Mouse (Mus musculus) liver, embryonic 12.5 days (tissue): ENCODE measurements around the gene Cib1. TPM values are rescaled to one million over a fixed set of nuclear protein-coding genes. Genes with fewer than 3 reads are reported as not detected.
A peak's percentile ranks its signal among the peaks of the same experiment; 100 is the strongest.

ENCODE experiments used
- ATAC-seq: fragments of 200-750 bp; cut with Nextera tagmentation; 2 replicates; pipeline ENCODE4 v1.8.0; 2017; ENCODE audit warnings: moderate number of reproducible peaks, mild to moderate bottlenecking, moderate library complexity
- H3K27ac ChIP-seq: fragments of 300-500 bp; sonication (generic); 2 replicates; pipeline ENCODE4 v1.5.1; 2016; ENCODE audit warnings: mild to moderate bottlenecking
- H3K27me3 ChIP-seq: fragments of 300-500 bp; sonication (generic); replicated peaks from 2 replicates; pipeline ENCODE4 v1.6.1; 2016; ENCODE audit warnings: mild to moderate bottlenecking, moderate library complexity
- H3K36me3 ChIP-seq: fragments of 300-500 bp; sonication (generic); 2 replicates; pipeline ENCODE4 v1.6.1; 2016; ENCODE audit warnings: mild to moderate bottlenecking, moderate library complexity
- H3K4me1 ChIP-seq: fragments of 300-500 bp; sonication (generic); 2 replicates; pipeline ENCODE4 v1.6.1; 2016
- H3K4me2 ChIP-seq: fragments of 300-500 bp; sonication (generic); 2 replicates; pipeline ENCODE4 v1.6.1; 2016; ENCODE audit warnings: mild to moderate bottlenecking, moderate library complexity
- H3K4me3 ChIP-seq: fragments of 300-500 bp; sonication (generic); 2 replicates; pipeline ENCODE4 v1.5.1; 2016; ENCODE audit warnings: mild to moderate bottlenecking, moderate library complexity
- H3K9ac ChIP-seq: fragments of 300-500 bp; sonication (generic); 2 replicates; pipeline ENCODE4 v1.6.1; 2016; ENCODE audit warnings: mild to moderate bottlenecking, moderate library complexity
- H3K9me3 ChIP-seq: fragments of 300-500 bp; sonication (generic); replicated peaks from 2 replicates; pipeline ENCODE4 v1.6.1; 2016; ENCODE audit warnings: mild to moderate bottlenecking, moderate library complexity
- WGBS: fragments of 180-500 bp; shearing (Covaris S2); methylation state at CpG from one replicate; pipeline ENCODE4 v1.1.7; 2016; ENCODE audit not compliant: insufficient replicate concordance; 5-methylcytosine and 5-hydroxymethylcytosine counted together
- polyA plus RNA-seq: library from polyadenylated mRNA; unstranded; fragments of >200 nt; fragmentation: Nextera tagmentation; extraction: Ambion mirVana; gene quantifications from 2 replicates; pipeline ENCODE4 v1.2.1, GENCODE M21; 2016

Gene Cib1
- 97.5 and 99.2 TPM in 2 replicates for polyA plus RNA-seq

- Histone ChIP-seq H3K27me3 (no peaks in the 10 kb centered on the region), H3K9ac (peak within 1 kb of the TSS; percentile 88), H3K4me2 (peak within 1 kb of the TSS; percentile 95), H3K4me1 (peaks cover 59% of the 10 kb centered on the region), H3K36me3 (peaks cover 30% of the 10 kb centered on the region), H3K4me3 (peak within 1 kb of the TSS; percentile 83), H3K9me3 (no peaks in the 10 kb centered on the region), H3K27ac (peak within 1 kb of the TSS; percentile 93)
- 3% methylated on average over 55 of the region's 56 CpGs for WGBS
- ATAC-seq, result peak; percentile 99
Observed at GRCm38 (mm10) chr7:80232489-80233029, at the start of gene Cib1, which contains the start of gene Gdpgp1. Gene Cib1 (minus strand): TSS chr7:80232813. Gene Gdpgp1 (plus strand): TSS chr7:80232865.

- Histone ChIP-seq H3K9me3 (no peaks in the 10 kb centered on the region), H3K27ac (no peak overlapping the region), H3K36me3 (peaks cover 85% of the 10 kb centered on the region), H3K4me3 (no peak overlapping the region), H3K9ac (no peak overlapping the region), H3K4me2 (no peak overlapping the region), H3K27me3 (no peaks in the 10 kb centered on the region), H3K4me1 (peaks cover 15% of the 10 kb centered on the region)
- ATAC-seq, result no peak
- WGBS, result 80% methylated on average over 3 of the region's 3 CpGs
Observed at GRCm38 (mm10) chr7:80281646-80282045, 49.0 kb upstream of the Cib1 start.

- Histone ChIP-seq H3K27me3 (no peaks in the 10 kb centered on the region), H3K9me3 (no peaks in the 10 kb centered on the region), H3K4me3 (no peak overlapping the region), H3K4me1 (peaks cover 14% of the 10 kb centered on the region), H3K4me2 (no peak overlapping the region), H3K36me3 (peaks cover 85% of the 10 kb centered on the region), H3K9ac (no peak overlapping the region), H3K27ac (no peak overlapping the region)
- no peak for ATAC-seq
- 82% methylated on average over 2 of the region's 2 CpGs for WGBS
Observed at GRCm38 (mm10) chr7:80280998-80281397, 48.4 kb upstream of the Cib1 start.

- H3K36me3 ChIP-seq, result peaks cover 83% of the 10 kb centered on the region
- H3K9me3 ChIP-seq, result no peaks in the 10 kb centered on the region
- no peak overlapping the region for H3K9ac ChIP-seq
- no peak overlapping the region for H3K4me3 ChIP-seq
- no peak for ATAC-seq
- H3K27me3 ChIP-seq, result no peaks in the 10 kb centered on the region
- WGBS, result 78% methylated on average over 10 of the region's 10 CpGs
- no peak overlapping the region for H3K27ac ChIP-seq
- no peak overlapping the region for H3K4me2 ChIP-seq
- H3K4me1 ChIP-seq, result peaks cover 17% of the 10 kb centered on the region
Observed at GRCm38 (mm10) chr7:80280032-80280431, 47.4 kb upstream of the Cib1 start.

- no peaks in the 10 kb centered on the region for H3K27me3 ChIP-seq
- H3K9me3 ChIP-seq, result no peaks in the 10 kb centered on the region
- 59% methylated on average over 4 of the region's 4 CpGs for WGBS
- no peak overlapping the region for H3K4me2 ChIP-seq
- H3K4me3 ChIP-seq, result no peak overlapping the region
- 0 out of 2 replicates have a peak, but pooled peaks have one; percentile 32 for ATAC-seq
- peaks cover 13% of the 10 kb centered on the region for H3K4me1 ChIP-seq
- H3K9ac ChIP-seq, result no peak overlapping the region
- peaks cover 83% of the 10 kb centered on the region for H3K36me3 ChIP-seq
- peak overlapping the region; percentile 12; the same call in 1 of the 2 replicates for H3K27ac ChIP-seq
Observed at GRCm38 (mm10) chr7:80276374-80276773, 43.8 kb upstream of the Cib1 start.

GRCm38 (mm10) chr7:80273456-80273855 is 40.8 kb upstream of the Cib1 start:
- WGBS, result 65% methylated on average over 2 of the region's 2 CpGs
- H3K27me3 ChIP-seq, result no peaks in the 10 kb centered on the region
- no peaks in the 10 kb centered on the region for H3K9me3 ChIP-seq
- no peak overlapping the region for H3K4me2 ChIP-seq
- no peak for ATAC-seq
- H3K27ac ChIP-seq, result no peak overlapping the region
- peaks cover 63% of the 10 kb centered on the region for H3K36me3 ChIP-seq
- peaks cover 37% of the 10 kb centered on the region for H3K4me1 ChIP-seq
- H3K9ac ChIP-seq, result no peak overlapping the region
- H3K4me3 ChIP-seq, result no peak overlapping the region

- H3K27ac ChIP-seq, result peak overlapping the region; percentile 75
- H3K9me3 ChIP-seq, result no peaks in the 10 kb centered on the region
- ATAC-seq, result peak; percentile 72
- H3K9ac ChIP-seq, result peak overlapping the region; percentile 86
- H3K36me3 ChIP-seq, result peaks cover 55% of the 10 kb centered on the region
- under 1% methylated on average over 23 of the region's 23 CpGs for WGBS
- no peaks in the 10 kb centered on the region for H3K27me3 ChIP-seq
- H3K4me1 ChIP-seq, result peaks cover 33% of the 10 kb centered on the region
- peak overlapping the region; percentile 81 for H3K4me3 ChIP-seq
- H3K4me2 ChIP-seq, result peak overlapping the region; percentile 88
Observed at GRCm38 (mm10) chr7:80269751-80270255, 37.2 kb upstream of the Cib1 start.

GRCm38 (mm10) chr7:80268897-80269750 is 36.5 kb upstream of the Cib1 start, which contains the start of gene Vps33b:
Gene Vps33b (plus strand): TSS chr7:80269649.
- ATAC-seq, result peak; percentile 91
- WGBS, result 4% methylated on average over 21 of the region's 21 CpGs

GRCm38 (mm10) chr7:80267764-80268163 is 35.2 kb upstream of the Cib1 start:
- Histone ChIP-seq H3K9ac (no peak overlapping the region), H3K36me3 (peaks cover 53% of the 10 kb centered on the region), H3K4me1 (peaks cover 39% of the 10 kb centered on the region), H3K4me3 (no peak overlapping the region), H3K9me3 (no peaks in the 10 kb centered on the region), H3K27me3 (no peaks in the 10 kb centered on the region), H3K27ac (no peak overlapping the region), H3K4me2 (no peak overlapping the region)
- no peak for ATAC-seq
- 72% methylated on average over 1 of the region's 1 CpGs for WGBS

More at GRCm38 (mm10) chr7:80268897-80269750, 36.5 kb upstream of the Cib1 start, which contains the start of gene Vps33b:
- Histone ChIP-seq H3K27me3 (no peaks in the 10 kb centered on the region), H3K36me3 (peaks cover 55% of the 10 kb centered on the region), H3K9ac (peak within 1 kb of the TSS; percentile 86), H3K9me3 (no peaks in the 10 kb centered on the region), H3K4me3 (peak within 1 kb of the TSS; percentile 81), H3K4me2 (peak within 1 kb of the TSS; percentile 88), H3K27ac (peak within 1 kb of the TSS; percentile 75), H3K4me1 (peaks cover 33% of the 10 kb centered on the region)

- Histone ChIP-seq H3K4me3 (no peak overlapping the region), H3K27me3 (no peaks in the 10 kb centered on the region), H3K9ac (no peak overlapping the region), H3K36me3 (peaks cover 45% of the 10 kb centered on the region), H3K9me3 (no peaks in the 10 kb centered on the region), H3K4me2 (no peak overlapping the region), H3K4me1 (peaks cover 34% of the 10 kb centered on the region), H3K27ac (no peak overlapping the region)
- 89% methylated on average over 12 of the region's 12 CpGs for WGBS
- no peak for ATAC-seq
Observed at GRCm38 (mm10) chr7:80264606-80265005, 32.0 kb upstream of the Cib1 start.

GRCm38 (mm10) chr7:80261372-80261990 is 28.9 kb upstream of the Cib1 start:
- peaks cover 9% of the 10 kb centered on the region for H3K27me3 ChIP-seq
- peak overlapping the region; percentile 88 for H3K27ac ChIP-seq
- H3K9ac ChIP-seq, result peak overlapping the region; percentile 82
- H3K4me3 ChIP-seq, result peak overlapping the region; percentile 76
- peak; percentile 71 for ATAC-seq
- WGBS, result under 1% methylated on average over 32 of the region's 32 CpGs
- no peaks in the 10 kb centered on the region for H3K9me3 ChIP-seq
- H3K4me1 ChIP-seq, result peaks cover 31% of the 10 kb centered on the region
- peaks cover 35% of the 10 kb centered on the region for H3K36me3 ChIP-seq
- H3K4me2 ChIP-seq, result peak overlapping the region; percentile 85
